Mouse (Mus musculus) heart, postnatal 0 days (tissue): ENCODE data around the gene Kri1. TPM values are rescaled to one million over a fixed set of nuclear protein-coding genes. Genes with fewer than 3 reads are reported as not detected.

Experiments
- ATAC-seq: fragments of 200-750 bp; cut with Nextera tagmentation; 2 replicates; pipeline ENCODE4 v1.8.0; 2017; ENCODE audit warnings: low read depth, moderate number of reproducible peaks, moderate library complexity; ENCODE audit not compliant: insufficient read depth
- DNase-seq: peaks from one replicate; pipeline ENCODE4 v3.0.0-alpha.2; 2016; ENCODE audit warnings: low spot score
- H3K27ac ChIP-seq: fragments of 300-500 bp; sonication (generic); 2 replicates; pipeline ENCODE4 v1.5.1; 2014; ENCODE audit warnings: low read depth, mild to moderate bottlenecking
- H3K27me3 ChIP-seq: fragments of 300-500 bp; sonication (generic); 2 replicates; pipeline ENCODE4 v1.6.1; 2014; ENCODE audit warnings: low read length, mixed read lengths; ENCODE audit not compliant: control insufficient read depth, insufficient read depth
- H3K36me3 ChIP-seq: fragments of 300-500 bp; sonication (generic); replicated peaks from 2 replicates; pipeline ENCODE4 v1.6.1; 2014; ENCODE audit warnings: low read length, mixed read lengths; ENCODE audit not compliant: control insufficient read depth, insufficient read depth
- H3K4me1 ChIP-seq: fragments of 300-500 bp; sonication (generic); 2 replicates; pipeline ENCODE4 v1.6.1; 2014; ENCODE audit warnings: antibody characterized with exemption; ENCODE audit not compliant: control insufficient read depth, insufficient read depth
- H3K4me2 ChIP-seq: fragments of 300-500 bp; sonication (generic); 2 replicates; pipeline ENCODE4 v1.6.1; 2014; ENCODE audit warnings: low read depth, mild to moderate bottlenecking, low read length, moderate library complexity
- H3K4me3 ChIP-seq: fragments of 300-500 bp; sonication (generic); 2 replicates; pipeline ENCODE4 v1.5.1; 2014; ENCODE audit warnings: low read depth, low read length
- H3K9ac ChIP-seq: fragments of 300-500 bp; sonication (generic); replicated peaks from 2 replicates; pipeline ENCODE4 v1.6.1; 2014; ENCODE audit warnings: low read depth, low read length, mixed read lengths
- H3K9me3 ChIP-seq: fragments of 300-500 bp; sonication (generic); replicated peaks from 2 replicates; pipeline ENCODE4 v1.6.1; 2016; ENCODE audit warnings: low read length; ENCODE audit not compliant: control insufficient read depth
- CTCF ChIP-seq: IDR thresholded peaks from 2 replicates; pipeline ENCODE4 v1.5.1; 2016; ENCODE audit warnings: antibody characterized with exemption, control low read depth, low read depth
- EP300 ChIP-seq: IDR thresholded peaks from 2 replicates; pipeline ENCODE4 v1.6.1; 2016; ENCODE audit warnings: antibody characterized with exemption, low read depth
- WGBS: fragments of 180-500 bp; shearing (Covaris S2); extraction: QIAGEN DNeasy Blood & Tissue Kit; methylation state at CpG from one replicate; pipeline ENCODE4 v1.1.7; 2014; 5-methylcytosine and 5-hydroxymethylcytosine counted together
- polyA plus RNA-seq: library from polyadenylated mRNA; unstranded; fragments of >200 nt; fragmentation: Nextera tagmentation; extraction: Ambion mirVana; gene quantifications from 2 replicates; pipeline ENCODE4 v1.2.1, GENCODE M21; 2015
- total RNA-seq: library from RNA; depleted of rRNA; stranded (reverse); fragments of >200 nt; gene quantifications from 2 replicates; pipeline ENCODE4 v1.2.3, GENCODE M21; 2014; ENCODE audit warnings: low replicate concordance

Kri1 gene
- total and polyA plus RNA-seq, 2 experiments from 2014 or later = 9.1 to 16.3 TPM

DNA sequence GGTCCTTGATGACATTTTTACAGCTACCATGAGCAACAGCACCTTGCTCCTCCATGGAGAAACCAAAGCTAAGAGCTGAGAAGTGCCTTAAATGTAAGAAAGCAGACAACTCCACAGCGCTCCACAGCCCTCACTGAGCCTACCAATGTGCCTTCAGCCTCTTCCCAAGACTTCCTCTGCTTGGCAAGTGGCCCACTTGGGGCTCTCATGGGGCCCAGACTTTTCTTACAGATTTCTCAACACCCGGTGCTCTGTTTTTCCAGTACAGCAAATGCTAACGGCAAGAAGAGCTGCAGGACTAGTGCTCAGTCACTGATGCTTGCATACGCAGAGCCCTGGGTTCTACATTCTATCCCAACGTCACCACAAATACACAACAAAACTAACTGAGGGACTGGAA lies 10.0 kb downstream of the Kri1 start:
- no peak overlapping the region for H3K4me3 ChIP-seq
- no peak overlapping the region for H3K27ac ChIP-seq
- H3K36me3 ChIP-seq = peaks cover 91% of the 10 kb centered on the region
- no peak overlapping the region for H3K4me2 ChIP-seq
- no peaks in the 10 kb centered on the region for H3K27me3 ChIP-seq
- WGBS = 95% methylated on average over 5 of the region's 5 CpGs
- no peak for DNase-seq
- no peak for ATAC-seq
- no peaks in the 10 kb centered on the region for H3K9me3 ChIP-seq
- H3K9ac ChIP-seq = no peak overlapping the region
- TF ChIP-seq CTCF (no peak), EP300 (no peak)
- peaks cover 7% of the 10 kb centered on the region; the same call in 1 of the 2 replicates for H3K4me1 ChIP-seq

DNA sequence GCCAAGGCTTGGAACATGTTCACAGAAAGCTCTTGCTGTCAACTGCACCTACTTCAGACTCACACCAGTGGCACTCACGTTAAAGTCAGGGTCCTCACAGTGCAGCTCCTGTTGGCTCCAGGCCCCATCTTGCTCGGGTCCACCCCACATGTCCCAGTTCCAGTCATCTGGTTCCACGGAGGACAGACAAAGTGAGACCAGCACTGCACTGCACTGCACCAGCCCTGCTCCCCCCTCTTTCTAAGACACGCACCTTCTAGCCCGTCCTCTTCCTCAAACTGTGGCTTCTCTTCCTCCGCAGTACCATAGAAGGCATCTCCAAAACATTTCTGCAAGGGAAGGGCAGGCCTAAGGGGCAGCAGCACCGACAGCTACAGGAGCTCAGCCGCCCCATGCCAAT lies 11.5 kb downstream of the Kri1 start:
- Histone ChIP-seq H3K9me3 (no peaks in the 10 kb centered on the region), H3K4me3 (no peak overlapping the region), H3K9ac (no peak overlapping the region), H3K4me1 (peaks cover 7% of the 10 kb centered on the region; the same call in 1 of the 2 replicates), H3K4me2 (no peak overlapping the region), H3K36me3 (peaks cover 94% of the 10 kb centered on the region), H3K27ac (no peak overlapping the region), H3K27me3 (no peaks in the 10 kb centered on the region)
- 77% methylated on average over 8 of the region's 8 CpGs for WGBS
- TF ChIP-seq CTCF (no peak), EP300 (no peak)
- no peak for DNase-seq
- ATAC-seq = no peak

DNA sequence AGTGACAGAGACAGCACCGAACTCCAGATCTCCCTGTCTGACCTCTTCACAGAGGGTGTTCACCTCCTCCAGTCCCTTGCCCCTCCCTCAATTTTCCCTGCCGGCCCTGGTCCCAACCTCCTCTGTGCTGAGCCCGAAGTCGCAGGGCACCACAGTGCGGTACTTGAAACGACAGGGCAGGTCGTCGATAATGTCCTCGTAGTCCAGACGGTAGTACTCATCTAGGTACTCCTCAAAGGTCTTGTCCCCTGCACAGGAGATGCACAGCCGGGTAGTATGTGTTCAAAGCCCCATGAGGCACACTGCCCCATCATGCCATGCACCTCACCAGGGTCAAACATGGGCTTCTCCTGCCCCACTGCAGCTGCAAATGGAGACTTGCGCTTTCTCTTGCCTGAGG lies 12.0 kb downstream of the Kri1 start:
- no peak overlapping the region for H3K27ac ChIP-seq
- DNase-seq = no peak
- H3K36me3 ChIP-seq = peaks cover 94% of the 10 kb centered on the region
- H3K4me1 ChIP-seq = peaks cover 7% of the 10 kb centered on the region; the same call in 1 of the 2 replicates
- no peaks in the 10 kb centered on the region for H3K9me3 ChIP-seq
- H3K4me3 ChIP-seq = no peak overlapping the region
- H3K4me2 ChIP-seq = no peak overlapping the region
- TF ChIP-seq EP300 = no peak
- H3K9ac ChIP-seq = no peak overlapping the region
- no peaks in the 10 kb centered on the region for H3K27me3 ChIP-seq
- ATAC-seq = no peak
- 80% methylated on average over 12 of the region's 12 CpGs for WGBS

DNA sequence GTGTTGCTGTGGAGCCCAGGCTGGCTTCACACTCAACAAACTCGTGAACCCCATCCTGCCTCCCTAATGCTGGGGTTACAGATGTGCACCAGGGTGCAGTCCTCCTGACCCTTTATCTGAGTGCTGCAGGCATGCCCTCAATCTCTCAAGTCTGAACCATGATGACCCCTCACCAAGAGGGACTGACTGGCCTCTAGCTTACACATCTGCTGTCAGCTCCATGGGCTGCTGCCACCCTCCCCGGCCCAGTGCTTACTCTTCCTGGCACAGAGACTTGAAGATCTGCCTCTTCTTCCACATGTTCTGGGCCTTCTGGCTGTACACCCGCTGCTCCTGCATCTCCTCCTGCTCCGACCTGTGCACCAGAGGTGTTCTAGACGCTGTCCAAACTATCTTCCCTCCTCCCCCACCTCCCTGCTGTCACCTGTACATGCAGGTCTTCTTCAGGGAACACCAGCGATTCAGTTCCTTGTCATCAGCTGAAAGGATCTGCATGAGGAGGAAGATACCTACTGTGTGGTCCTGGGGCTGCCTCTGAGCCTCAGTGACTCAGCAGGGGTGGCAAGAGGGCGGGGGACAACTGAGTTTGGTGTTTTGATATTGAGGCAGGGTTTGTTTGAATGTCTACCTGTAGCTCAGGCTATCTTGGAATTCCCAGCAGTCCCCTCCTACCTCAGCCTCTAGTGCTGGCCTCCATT lies 12.6 kb downstream of the Kri1 start:
- H3K27ac ChIP-seq = 0 out of 2 replicates have a peak overlapping the region, but pooled peaks have one; percentile 62

DNA sequence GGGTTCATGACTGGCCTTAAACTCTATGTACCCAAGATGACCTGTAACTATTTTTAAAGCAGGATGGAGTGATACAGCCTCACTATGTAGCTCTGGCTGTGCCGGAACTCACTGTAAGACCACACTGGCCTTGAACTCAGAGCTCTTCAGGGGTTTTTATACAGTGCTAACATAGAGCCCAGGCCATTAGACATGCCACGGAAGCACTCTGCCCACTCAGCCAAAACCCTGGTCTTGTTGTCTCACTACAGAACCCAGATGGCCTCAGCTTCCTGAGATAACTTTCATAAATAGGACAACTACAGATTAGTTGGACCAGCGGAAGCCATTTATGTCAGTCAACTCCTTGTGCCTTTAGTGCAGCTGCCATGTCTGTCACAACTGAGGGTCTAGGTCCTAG lies 13.4 kb downstream of the Kri1 start:
- H3K4me3 ChIP-seq = no peak overlapping the region
- no peaks in the 10 kb centered on the region for H3K27me3 ChIP-seq
- peaks cover 96% of the 10 kb centered on the region for H3K36me3 ChIP-seq
- TF ChIP-seq CTCF = no peak
- no peak for TF ChIP-seq EP300
- H3K4me1 ChIP-seq = peaks cover 7% of the 10 kb centered on the region; the same call in 1 of the 2 replicates
- H3K9me3 ChIP-seq = no peaks in the 10 kb centered on the region
- H3K4me2 ChIP-seq = no peak overlapping the region
- H3K9ac ChIP-seq = no peak overlapping the region
- DNase-seq = peak; percentile 23
- peak overlapping the region; percentile 62 for H3K27ac ChIP-seq
- ATAC-seq = peak; percentile 59
- WGBS = 37% methylated on average over 3 of the region's 3 CpGs

More for the DNA sequence above, 12.6 kb downstream of the Kri1 start:
- TF ChIP-seq EP300 = no peak
- no peak for TF ChIP-seq CTCF
- Histone ChIP-seq H3K9ac (no peak overlapping the region), H3K4me2 (no peak overlapping the region), H3K36me3 (peaks cover 96% of the 10 kb centered on the region), H3K27me3 (no peaks in the 10 kb centered on the region), H3K4me1 (peaks cover 7% of the 10 kb centered on the region; the same call in 1 of the 2 replicates), H3K4me3 (no peak overlapping the region), H3K9me3 (no peaks in the 10 kb centered on the region)
- DNase-seq (no peak), ATAC-seq (no peak)
- 79% methylated on average over 7 of the region's 7 CpGs for WGBS
